Mouse (Mus musculus) lung, embryonic 15.5 days (tissue): ENCODE measurements around the gene AI413582. TPM values are rescaled to one million over a fixed set of nuclear protein-coding genes. Genes with fewer than 3 reads are reported as not detected.

Experiments
- ATAC-seq: fragments of 200-750 bp; cut with Nextera tagmentation; 2 replicates; pipeline ENCODE4 v1.8.0; 2017; ENCODE audit warnings: moderate number of reproducible peaks, borderline replicate concordance; ENCODE audit not compliant: low FRiP score, low TSS enrichment; ENCODE audit errors: extremely low read depth
- H3K27ac ChIP-seq: fragments of 300-500 bp; sonication (generic); 2 replicates; pipeline ENCODE4 v1.5.1; 2015; ENCODE audit warnings: moderate library complexity, mild to moderate bottlenecking, inconsistent platforms
- H3K27me3 ChIP-seq: fragments of 300-500 bp; sonication (generic); 2 replicates; pipeline ENCODE4 v1.6.1; 2015; ENCODE audit warnings: inconsistent platforms
- H3K36me3 ChIP-seq: fragments of 300-500 bp; sonication (generic); 2 replicates; pipeline ENCODE4 v1.6.1; 2015; ENCODE audit warnings: inconsistent platforms
- H3K4me1 ChIP-seq: fragments of 300-500 bp; sonication (generic); 2 replicates; pipeline ENCODE4 v1.6.1; 2015; ENCODE audit warnings: inconsistent platforms
- H3K4me2 ChIP-seq: fragments of 300-500 bp; sonication (generic); 2 replicates; pipeline ENCODE4 v1.6.1; 2015; ENCODE audit warnings: inconsistent platforms, mild to moderate bottlenecking, moderate library complexity
- H3K4me3 ChIP-seq: fragments of 300-500 bp; sonication (generic); 2 replicates; pipeline ENCODE4 v1.5.1; 2015; ENCODE audit warnings: mild to moderate bottlenecking, inconsistent platforms
- H3K9ac ChIP-seq: fragments of 300-500 bp; sonication (generic); 2 replicates; pipeline ENCODE4 v1.6.1; 2015; ENCODE audit warnings: inconsistent platforms
- H3K9me3 ChIP-seq: fragments of 300-500 bp; sonication (generic); 2 replicates; pipeline ENCODE4 v1.6.1; 2016; ENCODE audit warnings: inconsistent platforms
- WGBS: fragments of 180-500 bp; shearing (Covaris S2); methylation state at CpG from one replicate; pipeline ENCODE4 v1.1.7; 2015; 5-methylcytosine and 5-hydroxymethylcytosine counted together
- polyA plus RNA-seq: library from polyadenylated mRNA; unstranded; fragments of >200 nt; fragmentation: Nextera tagmentation; extraction: Ambion mirVana; gene quantifications from 2 replicates; pipeline ENCODE4 v1.2.1, GENCODE M21; 2015

AI413582 gene
- polyA plus RNA-seq, 1 experiment from 2014 or later: 20.1 TPM

GRCm38 (mm10) chr17:27577468-27577867, 11.9 kb upstream of the AI413582 start:
- peaks cover 17% of the 10 kb centered on the region for H3K4me1 ChIP-seq
- no peak overlapping the region for H3K4me2 ChIP-seq
- WGBS: 65% methylated on average over 6 of the region's 6 CpGs
- H3K9me3 ChIP-seq: no peaks in the 10 kb centered on the region
- H3K27ac ChIP-seq: no peak overlapping the region
- H3K9ac ChIP-seq: no peak overlapping the region
- no peaks in the 10 kb centered on the region for H3K27me3 ChIP-seq
- H3K36me3 ChIP-seq: peaks cover 45% of the 10 kb centered on the region
- no peak for ATAC-seq
- no peak overlapping the region for H3K4me3 ChIP-seq

GRCm38 (mm10) chr17:27576056-27576455, 10.5 kb upstream of the AI413582 start:
- Histone ChIP-seq H3K36me3 (peaks cover 33% of the 10 kb centered on the region), H3K4me3 (no peak overlapping the region), H3K4me1 (peaks cover 17% of the 10 kb centered on the region), H3K27ac (no peak overlapping the region), H3K4me2 (no peak overlapping the region), H3K9ac (no peak overlapping the region), H3K9me3 (no peaks in the 10 kb centered on the region), H3K27me3 (no peaks in the 10 kb centered on the region)
- 57% methylated on average over 7 of the region's 7 CpGs for WGBS
- ATAC-seq: no peak

- peaks cover 25% of the 10 kb centered on the region for H3K36me3 ChIP-seq
Measured at GRCm38 (mm10) chr17:27575116-27575776, 9.7 kb upstream of the AI413582 start.

GRCm38 (mm10) chr17:27574470-27575115, 9.0 kb upstream of the AI413582 start:
- Histone ChIP-seq H3K9ac (no peak overlapping the region), H3K4me1 (peaks cover 17% of the 10 kb centered on the region), H3K4me2 (no peak overlapping the region), H3K36me3 (peaks cover 19% of the 10 kb centered on the region), H3K27ac (peak overlapping the region; percentile 74), H3K4me3 (no peak overlapping the region), H3K9me3 (no peaks in the 10 kb centered on the region), H3K27me3 (no peaks in the 10 kb centered on the region)
- WGBS: 76% methylated on average over 15 of the region's 16 CpGs
- peak; percentile 87 for ATAC-seq

More at GRCm38 (mm10) chr17:27575116-27575776, 9.7 kb upstream of the AI413582 start:
- no peaks in the 10 kb centered on the region for H3K27me3 ChIP-seq
- H3K9ac ChIP-seq: no peak overlapping the region
- peaks cover 17% of the 10 kb centered on the region for H3K4me1 ChIP-seq
- no peak for ATAC-seq
- no peak overlapping the region for H3K4me2 ChIP-seq
- 54% methylated on average over 10 of the region's 10 CpGs for WGBS
- H3K27ac ChIP-seq: peak overlapping the region; percentile 59
- H3K4me3 ChIP-seq: no peak overlapping the region
- no peaks in the 10 kb centered on the region for H3K9me3 ChIP-seq

GRCm38 (mm10) chr17:27573772-27574320, 8.3 kb upstream of the AI413582 start:
- H3K36me3 ChIP-seq: peaks cover 11% of the 10 kb centered on the region
- H3K4me2 ChIP-seq: no peak overlapping the region
- H3K27ac ChIP-seq: no peak overlapping the region
- H3K9ac ChIP-seq: no peak overlapping the region
- peaks cover 17% of the 10 kb centered on the region for H3K4me1 ChIP-seq
- no peak for ATAC-seq
- 81% methylated on average over 10 of the region's 10 CpGs for WGBS
- H3K4me3 ChIP-seq: no peak overlapping the region
- H3K27me3 ChIP-seq: no peaks in the 10 kb centered on the region
- no peaks in the 10 kb centered on the region for H3K9me3 ChIP-seq

- H3K4me1 ChIP-seq: peaks cover 17% of the 10 kb centered on the region
- ATAC-seq: no peak
- H3K9ac ChIP-seq: no peak overlapping the region
- H3K36me3 ChIP-seq: peaks cover 5% of the 10 kb centered on the region; the same call in 1 of the 2 replicates
- no peak overlapping the region for H3K4me2 ChIP-seq
- WGBS: 74% methylated on average over 8 of the region's 8 CpGs
- no peak overlapping the region for H3K27ac ChIP-seq
- H3K4me3 ChIP-seq: no peak overlapping the region
- H3K27me3 ChIP-seq: no peaks in the 10 kb centered on the region
- no peaks in the 10 kb centered on the region for H3K9me3 ChIP-seq
Measured at GRCm38 (mm10) chr17:27571315-27571714, 5.8 kb upstream of the AI413582 start.

GRCm38 (mm10) chr17:27568228-27568627, 2.7 kb upstream of the AI413582 start:
- ATAC-seq: no peak
- H3K4me2 ChIP-seq: no peak overlapping the region
- H3K27ac ChIP-seq: no peak overlapping the region
- H3K4me1 ChIP-seq: peaks cover 24% of the 10 kb centered on the region
- H3K9me3 ChIP-seq: no peaks in the 10 kb centered on the region
- H3K9ac ChIP-seq: no peak overlapping the region
- no peaks in the 10 kb centered on the region for H3K36me3 ChIP-seq
- no peaks in the 10 kb centered on the region for H3K27me3 ChIP-seq
- H3K4me3 ChIP-seq: no peak overlapping the region
- WGBS: 84% methylated on average over 5 of the region's 5 CpGs

GRCm38 (mm10) chr17:27565942-27566267, 349 bp upstream of the AI413582 start:
- Histone ChIP-seq H3K27me3 (no peaks in the 10 kb centered on the region), H3K36me3 (peaks cover 9% of the 10 kb centered on the region; the same call in 1 of the 2 replicates), H3K27ac (no peak overlapping the region), H3K4me3 (peak overlapping the region; percentile 74), H3K9me3 (no peaks in the 10 kb centered on the region), H3K4me2 (peak overlapping the region; percentile 97), H3K4me1 (peaks cover 33% of the 10 kb centered on the region), H3K9ac (peak overlapping the region; percentile 72)
- ATAC-seq: no peak
- 0% methylated on average over 13 of the region's 13 CpGs for WGBS

- no peaks in the 10 kb centered on the region for H3K9me3 ChIP-seq
- 12% methylated on average over 20 of the region's 20 CpGs for WGBS
- H3K27me3 ChIP-seq: no peaks in the 10 kb centered on the region
- H3K36me3 ChIP-seq: peaks cover 9% of the 10 kb centered on the region; the same call in 1 of the 2 replicates
- H3K4me1 ChIP-seq: peaks cover 35% of the 10 kb centered on the region
- H3K9ac ChIP-seq: peak overlapping the region; percentile 71
- H3K4me3 ChIP-seq: peak overlapping the region; percentile 74
- H3K4me2 ChIP-seq: peak overlapping the region; percentile 97
- ATAC-seq: no peak
- no peak overlapping the region for H3K27ac ChIP-seq
Measured at GRCm38 (mm10) chr17:27564391-27565162, 979 bp downstream of the AI413582 start.

- H3K27me3 ChIP-seq: no peaks in the 10 kb centered on the region
- ATAC-seq: no peak
- H3K4me3 ChIP-seq: no peak overlapping the region
- 57% methylated on average over 7 of the region's 7 CpGs for WGBS
- no peak overlapping the region for H3K27ac ChIP-seq
- no peaks in the 10 kb centered on the region for H3K9me3 ChIP-seq
- peaks cover 9% of the 10 kb centered on the region; the same call in 1 of the 2 replicates for H3K36me3 ChIP-seq
- no peak overlapping the region for H3K9ac ChIP-seq
- no peak overlapping the region for H3K4me2 ChIP-seq
- H3K4me1 ChIP-seq: peaks cover 42% of the 10 kb centered on the region
Measured at GRCm38 (mm10) chr17:27563771-27564244, 1.7 kb downstream of the AI413582 start.

GRCm38 (mm10) chr17:27561809-27562526, 3.6 kb downstream of the AI413582 start:
- Histone ChIP-seq H3K36me3 (peaks cover 9% of the 10 kb centered on the region; the same call in 1 of the 2 replicates), H3K4me2 (no peak overlapping the region), H3K4me3 (no peak overlapping the region), H3K9ac (no peak overlapping the region), H3K27me3 (no peaks in the 10 kb centered on the region), H3K4me1 (peaks cover 56% of the 10 kb centered on the region), H3K27ac (no peak overlapping the region), H3K9me3 (no peaks in the 10 kb centered on the region)
- 62% methylated on average over 10 of the region's 11 CpGs for WGBS
- ATAC-seq: no peak
